Mouse (Mus musculus) forebrain, embryonic 16.5 days (tissue): ENCODE measurements around the gene Wnt5b. TPM values are rescaled to one million over a fixed set of nuclear protein-coding genes. Genes with fewer than 3 reads are reported as not detected.

ENCODE experiments used
- ATAC-seq: fragments of 200-750 bp; cut with Nextera tagmentation; 2 replicates; pipeline ENCODE4 v1.8.0; 2017; ENCODE audit warnings: mild to moderate bottlenecking, moderate library complexity
- H3K27ac ChIP-seq: fragments of 300-500 bp; sonication (generic); 2 replicates; pipeline ENCODE4 v1.5.1; 2014; ENCODE audit warnings: low read length, control low read depth
- H3K27me3 ChIP-seq: fragments of 300-500 bp; sonication (generic); replicated peaks from 2 replicates; pipeline ENCODE4 v1.6.1; 2014; ENCODE audit warnings: low read length; ENCODE audit not compliant: control insufficient read depth, insufficient read depth
- H3K36me3 ChIP-seq: fragments of 300-500 bp; sonication (generic); 2 replicates; pipeline ENCODE4 v1.6.1; 2014; ENCODE audit not compliant: control insufficient read depth, insufficient read depth
- H3K4me1 ChIP-seq: fragments of 300-500 bp; sonication (generic); replicated peaks from 2 replicates; pipeline ENCODE4 v1.6.1; 2014; ENCODE audit warnings: low read length; ENCODE audit not compliant: control insufficient read depth, insufficient read depth
- H3K4me2 ChIP-seq: fragments of 300-500 bp; sonication (generic); 2 replicates; pipeline ENCODE4 v1.6.1; 2014; ENCODE audit warnings: mild to moderate bottlenecking, low read length, control low read depth
- H3K4me3 ChIP-seq: fragments of 300-500 bp; sonication (generic); replicated peaks from 2 replicates; pipeline ENCODE4 v1.5.1; 2014; ENCODE audit warnings: mild to moderate bottlenecking, low read length, control low read depth
- H3K9ac ChIP-seq: fragments of 300-500 bp; sonication (generic); replicated peaks from 2 replicates; pipeline ENCODE4 v1.6.1; 2014; ENCODE audit warnings: low read depth, low read length, control low read depth
- H3K9me3 ChIP-seq: fragments of 300-500 bp; sonication (generic); 2 replicates; pipeline ENCODE4 v1.6.1; 2016; ENCODE audit warnings: low read length; ENCODE audit not compliant: control insufficient read depth
- WGBS: fragments of 180-500 bp; shearing (Covaris S2); extraction: QIAGEN DNeasy Blood & Tissue Kit; methylation state at CpG from one replicate; pipeline ENCODE4 v1.1.7; 2014; 5-methylcytosine and 5-hydroxymethylcytosine counted together
- polyA plus RNA-seq: library from polyadenylated mRNA; unstranded; fragments of >200 nt; fragmentation: Nextera tagmentation; extraction: Ambion mirVana; gene quantifications from 2 replicates; pipeline ENCODE4 v1.2.1, GENCODE M21; 2015

Wnt5b gene
- polyA plus RNA-seq, 1 experiment from 2014 or later: 2.2 TPM

- no peak for ATAC-seq
- Histone ChIP-seq H3K27ac (no peak overlapping the region), H3K27me3 (no peaks in the 10 kb centered on the region), H3K9me3 (no peaks in the 10 kb centered on the region), H3K9ac (no peak overlapping the region), H3K4me1 (no peaks in the 10 kb centered on the region), H3K36me3 (peaks cover 4% of the 10 kb centered on the region), H3K4me2 (no peak overlapping the region), H3K4me3 (no peak overlapping the region)
- 81% methylated on average over 7 of the region's 7 CpGs for WGBS
Observed at GRCm38 (mm10) chr6:119572296-119572695, 28.1 kb upstream of the Wnt5b start.

DNA sequence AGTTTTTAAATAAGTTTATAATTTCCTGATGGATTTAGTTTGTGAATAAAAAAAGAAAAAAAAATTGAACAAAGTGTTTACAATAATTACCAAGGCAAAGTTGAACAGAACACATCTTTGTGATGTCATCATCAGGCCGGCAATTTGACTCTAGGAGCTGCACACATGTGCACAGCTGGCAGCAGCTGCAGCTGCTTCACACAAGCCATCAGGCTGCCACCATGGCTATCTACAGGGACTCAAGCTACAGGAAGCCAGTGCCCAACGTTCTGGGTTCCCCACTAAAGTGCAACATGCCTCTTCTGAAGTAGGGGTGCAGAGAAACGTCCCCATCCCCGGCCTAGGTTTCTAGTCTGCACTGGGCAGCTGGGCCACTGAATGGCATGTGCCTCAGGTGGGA, 26.6 kb upstream of the Wnt5b start:
- Histone ChIP-seq H3K36me3 (peaks cover 4% of the 10 kb centered on the region), H3K9me3 (no peaks in the 10 kb centered on the region), H3K4me1 (no peaks in the 10 kb centered on the region), H3K4me2 (no peak overlapping the region), H3K4me3 (no peak overlapping the region), H3K27ac (no peak overlapping the region), H3K27me3 (no peaks in the 10 kb centered on the region), H3K9ac (no peak overlapping the region)
- 85% methylated on average over 4 of the region's 4 CpGs for WGBS
- ATAC-seq: no peak

DNA sequence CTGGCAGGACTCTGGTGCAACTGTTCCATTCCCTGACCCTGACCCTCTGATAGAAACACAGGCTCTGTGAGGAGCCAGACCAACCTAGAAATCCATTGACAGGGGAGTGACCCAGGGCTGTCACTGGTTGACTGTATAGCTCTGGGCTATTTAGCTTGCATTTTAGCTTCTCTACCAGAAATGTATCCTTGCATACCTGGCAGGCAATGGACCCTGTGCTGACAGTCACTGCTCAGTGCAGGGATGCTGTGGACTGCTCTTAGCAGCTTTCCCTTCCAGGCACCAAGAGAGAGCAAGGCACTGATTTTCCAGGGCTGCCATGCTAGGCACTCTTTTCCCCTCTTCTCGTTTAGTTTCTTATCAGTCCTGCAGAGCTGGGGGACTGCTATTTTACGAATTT, 24.2 kb upstream of the Wnt5b start:
- no peak for ATAC-seq
- no peaks in the 10 kb centered on the region for H3K9me3 ChIP-seq
- H3K36me3 ChIP-seq: no peaks in the 10 kb centered on the region
- H3K4me3 ChIP-seq: no peak overlapping the region
- no peak overlapping the region for H3K27ac ChIP-seq
- no peak overlapping the region for H3K9ac ChIP-seq
- 84% methylated on average over 2 of the region's 2 CpGs for WGBS
- no peaks in the 10 kb centered on the region for H3K4me1 ChIP-seq
- H3K27me3 ChIP-seq: no peaks in the 10 kb centered on the region
- no peak overlapping the region for H3K4me2 ChIP-seq

GRCm38 (mm10) chr6:119565451-119566379, 21.6 kb upstream of the Wnt5b start:
- no peak for ATAC-seq
- Histone ChIP-seq H3K27me3 (no peaks in the 10 kb centered on the region), H3K36me3 (no peaks in the 10 kb centered on the region), H3K4me2 (no peak overlapping the region), H3K27ac (no peak overlapping the region), H3K4me3 (no peak overlapping the region), H3K9me3 (no peaks in the 10 kb centered on the region), H3K9ac (no peak overlapping the region), H3K4me1 (no peaks in the 10 kb centered on the region)
- 92% methylated on average over 23 of the region's 23 CpGs for WGBS

GRCm38 (mm10) chr6:119562558-119562957, 18.4 kb upstream of the Wnt5b start:
- ATAC-seq: no peak
- H3K36me3 ChIP-seq: no peaks in the 10 kb centered on the region
- H3K9me3 ChIP-seq: no peaks in the 10 kb centered on the region
- H3K27me3 ChIP-seq: no peaks in the 10 kb centered on the region
- no peaks in the 10 kb centered on the region for H3K4me1 ChIP-seq
- no peak overlapping the region for H3K9ac ChIP-seq
- 87% methylated on average over 10 of the region's 10 CpGs for WGBS
- H3K4me3 ChIP-seq: no peak overlapping the region
- H3K27ac ChIP-seq: no peak overlapping the region
- H3K4me2 ChIP-seq: no peak overlapping the region

DNA sequence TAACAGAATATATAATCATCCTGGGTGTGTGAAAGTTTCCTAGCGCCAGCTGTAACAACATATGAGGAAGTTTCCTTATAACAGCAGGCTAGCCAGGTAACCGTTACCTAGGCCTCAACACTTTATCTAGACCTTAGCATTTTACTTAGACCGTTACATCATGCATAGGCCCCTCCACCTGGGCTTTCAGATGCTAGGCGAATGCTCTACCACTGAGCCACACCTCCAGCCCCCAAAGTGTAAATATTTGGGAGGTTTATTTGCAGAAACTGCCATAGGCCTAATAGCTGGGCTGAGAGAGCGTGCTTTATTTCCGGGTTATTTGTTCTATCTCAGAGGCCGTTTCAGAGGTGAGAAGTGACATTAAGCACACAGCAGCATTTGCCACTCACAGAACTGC, 14.7 kb upstream of the Wnt5b start:
- no peak overlapping the region for H3K27ac ChIP-seq
- no peaks in the 10 kb centered on the region for H3K4me1 ChIP-seq
- no peak for ATAC-seq
- H3K36me3 ChIP-seq: no peaks in the 10 kb centered on the region
- no peak overlapping the region for H3K9ac ChIP-seq
- no peaks in the 10 kb centered on the region for H3K9me3 ChIP-seq
- no peak overlapping the region for H3K4me3 ChIP-seq
- no peak overlapping the region for H3K4me2 ChIP-seq
- WGBS: 90% methylated on average over 7 of the region's 7 CpGs
- no peaks in the 10 kb centered on the region for H3K27me3 ChIP-seq

DNA sequence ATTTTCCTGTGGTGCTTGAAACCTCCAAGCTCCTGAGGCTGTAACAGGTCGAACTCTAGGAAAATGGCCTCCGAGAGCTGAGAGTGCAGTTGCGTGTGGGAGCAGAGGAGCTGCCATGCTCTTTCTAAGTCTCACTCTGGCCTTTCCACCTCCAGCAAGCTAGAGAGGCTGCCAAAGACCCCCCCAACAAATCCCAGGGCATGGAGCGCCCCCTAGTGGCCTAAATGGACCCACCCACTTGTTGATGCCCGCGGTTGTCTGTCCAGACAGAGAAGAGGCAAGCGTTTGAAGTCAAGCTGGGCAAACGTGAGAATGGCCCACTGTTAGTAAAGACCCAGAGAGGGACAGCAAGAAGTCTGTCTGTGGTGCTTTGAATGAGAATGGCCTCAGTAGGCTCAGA, 10.3 kb upstream of the Wnt5b start:
- Histone ChIP-seq H3K36me3 (no peaks in the 10 kb centered on the region), H3K27ac (no peak overlapping the region), H3K4me1 (no peaks in the 10 kb centered on the region), H3K4me2 (no peak overlapping the region), H3K9me3 (no peaks in the 10 kb centered on the region), H3K27me3 (no peaks in the 10 kb centered on the region), H3K4me3 (no peak overlapping the region), H3K9ac (no peak overlapping the region)
- 71% methylated on average over 8 of the region's 8 CpGs for WGBS
- ATAC-seq: no peak

DNA sequence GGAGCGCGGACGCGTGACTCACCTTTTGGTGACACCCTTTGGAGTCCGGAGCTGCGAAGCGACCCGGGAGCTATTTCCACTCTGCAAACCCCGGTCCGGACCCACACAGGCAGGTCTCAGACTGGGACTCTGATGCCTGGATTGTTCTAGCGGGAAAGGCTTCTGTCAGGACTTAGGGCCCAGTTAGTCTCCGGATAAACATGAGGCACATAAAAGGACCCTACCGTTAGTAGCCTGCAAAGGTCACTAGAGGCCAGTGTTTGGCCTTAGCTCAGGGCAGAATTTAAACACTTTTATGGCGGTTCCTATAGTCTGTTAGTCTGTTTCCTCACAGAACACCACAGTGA, 344 bp upstream of the Wnt5b start:
- peaks cover 10% of the 10 kb centered on the region for H3K4me1 ChIP-seq
- peak overlapping the region; percentile 66 for H3K9ac ChIP-seq
- peak overlapping the region; percentile 88 for H3K4me2 ChIP-seq
- peaks cover 5% of the 10 kb centered on the region; the same call in 1 of the 2 replicates for H3K27me3 ChIP-seq
- WGBS: under 1% methylated on average over 14 of the region's 14 CpGs
- H3K9me3 ChIP-seq: no peaks in the 10 kb centered on the region
- H3K36me3 ChIP-seq: no peaks in the 10 kb centered on the region
- H3K27ac ChIP-seq: no peak overlapping the region
- H3K4me3 ChIP-seq: peak overlapping the region; percentile 74
- ATAC-seq: no peak; the same call in 1 of the 2 replicates

DNA sequence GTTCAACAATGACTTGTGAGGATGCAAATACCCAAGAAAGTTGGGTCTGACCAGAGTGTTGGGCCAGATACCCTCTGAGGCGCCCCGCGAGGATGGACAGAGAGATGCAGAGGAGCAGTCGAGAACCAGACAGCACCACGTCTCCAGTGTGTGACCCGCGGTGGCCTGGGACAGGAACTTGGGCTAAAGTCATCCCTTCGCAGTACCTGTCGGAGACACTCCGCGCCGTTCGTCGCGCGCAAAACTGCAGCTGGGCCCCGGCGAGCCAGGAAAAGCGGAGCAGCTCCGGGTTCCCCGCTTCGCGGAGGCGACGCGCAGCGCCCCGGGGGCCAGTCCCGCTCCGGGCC, 718 bp downstream of the Wnt5b start:
- Histone ChIP-seq H3K4me1 (peaks cover 10% of the 10 kb centered on the region), H3K4me3 (peak overlapping the region; percentile 74), H3K9ac (peak overlapping the region; percentile 66), H3K27me3 (peaks cover 5% of the 10 kb centered on the region; the same call in 1 of the 2 replicates), H3K9me3 (no peaks in the 10 kb centered on the region), H3K27ac (no peak overlapping the region), H3K36me3 (no peaks in the 10 kb centered on the region), H3K4me2 (peak overlapping the region; percentile 88)
- whole genome bisulfite sequencing: under 1% methylated on average over 29 of the region's 30 CpGs
- ATAC-seq: peak; percentile 32
